27 mouse cellular contexts compared by ENCODE assay signal in the genomic region with DNA sequence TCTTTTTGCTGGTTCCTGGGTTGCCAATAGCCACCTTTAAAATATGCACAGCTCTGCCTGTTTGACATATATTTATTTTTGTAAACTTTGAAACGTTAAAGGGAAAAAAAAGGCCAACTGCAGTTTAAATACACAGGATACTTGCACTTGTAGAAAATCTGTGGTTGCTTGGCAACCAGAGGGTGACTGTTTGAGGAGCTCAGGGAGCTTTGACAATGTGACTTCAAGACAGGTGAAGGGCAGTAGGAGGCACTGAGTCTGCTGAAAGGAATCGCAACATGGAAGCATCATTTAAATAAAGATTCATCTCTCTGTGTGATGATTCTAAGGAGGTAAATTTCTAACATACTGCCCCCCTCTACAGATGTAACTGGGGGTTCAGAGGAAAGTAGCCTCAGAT.
A peak's percentile ranks its signal among the peaks of the same experiment; 100 is the strongest.
DNase-seq lines count a peak whose midpoint lies in the region; ATAC-seq and TF ChIP-seq lines count a peak whose summit lies in the region.
"Had no signal": no experiment of that assay in that cellular context is flagged by ENCODE, and none has a peak within 500 bp of the region (broad histone marks: within the 10 kb centered on the region; RNA-seq: fewer than 3 reads in every experiment).

No protein-coding gene starts in this region.

- H3K27ac ChIP-seq in hindbrain, embryonic 10.5 days, result peak overlapping the region; percentile 24; the same call in 1 of the 2 replicates
- H3K27ac ChIP-seq in hindbrain, embryonic 14.5 days, result no peak overlapping the region
- H3K27ac ChIP-seq in hindbrain, embryonic 16.5 days (ENCODE audit: low read depth, low read length), result no peak overlapping the region
- H3K27ac ChIP-seq in midbrain, postnatal 0 days (ENCODE audit: low read depth, low read length), result no peak overlapping the region
- H3K27ac ChIP-seq: embryonic facial prominence, embryonic 13.5 days; forebrain, embryonic 12.5 days; heart, embryonic 10.5 days; limb, embryonic 13.5 days; liver, embryonic 13.5 days; stomach, postnatal 0 days had no signal

- no peak overlapping the region for H3K9ac ChIP-seq in hindbrain, embryonic 14.5 days
- H3K9ac ChIP-seq in hindbrain, embryonic 16.5 days (ENCODE audit: low read depth, low read length), result no peak overlapping the region
- no peak overlapping the region for H3K9ac ChIP-seq in midbrain, postnatal 0 days (replicated peaks; ENCODE audit: low read length, poor library complexity, severe bottlenecking)
- H3K9ac ChIP-seq: embryonic facial prominence, embryonic 13.5 days; forebrain, embryonic 12.5 days; limb, embryonic 13.5 days; liver, embryonic 13.5 days had no signal

- ATAC-seq in hindbrain, embryonic 14.5 days (ENCODE audit: low FRiP score), result no peak
- peak; percentile 61; the same call in 1 of the 2 replicates for ATAC-seq in hindbrain, embryonic 16.5 days
- no peak for ATAC-seq in midbrain, postnatal 0 days (ENCODE audit: low FRiP score)
- ATAC-seq: intestine, postnatal 0 days; Patski had no signal

- intact Hi-C loops in heart, postnatal 25 days (cut with DNase I), result no loop called here

- DNase-seq in hindbrain, embryonic 10.5 days (ENCODE audit: low spot score), result no peak
- no peak for DNase-seq in hindbrain, embryonic 14.5 days (ENCODE audit: low spot score)
- peak; percentile 48 for DNase-seq in brain, adult 2 months (ENCODE audit: low read depth, low spot score)
- DNase-seq in midbrain, postnatal 0 days (ENCODE audit: low spot score), result peak; percentile 21
- DNase-seq in kidney, adult 8-10 months, result no peak
- DNase-seq in heart, postnatal 25 days (ENCODE audit: low spot score), result no peak
- DNase-seq: adrenal gland, postnatal 10 days; B cell, adult 2 months; cerebellum, adult 9-10 months; gastrocnemius, postnatal 10 days; kidney, postnatal 4 days; layer of hippocampus, adult 9-11 months; liver, embryonic 13.5 days; lung, adult 2 months; lung, postnatal 14 days; thymus, postnatal 14 days had no signal

- H3K9me3 ChIP-seq in hindbrain, embryonic 10.5 days, result no peaks in the 10 kb centered on the region
- H3K9me3 ChIP-seq in hindbrain, embryonic 14.5 days (ENCODE audit: control insufficient read depth, low read length), result no peaks in the 10 kb centered on the region
- no peaks in the 10 kb centered on the region for H3K9me3 ChIP-seq in hindbrain, embryonic 16.5 days (ENCODE audit: control insufficient read depth, low read length)
- no peaks in the 10 kb centered on the region for H3K9me3 ChIP-seq in midbrain, postnatal 0 days (ENCODE audit: low read length)
- H3K9me3 ChIP-seq: embryonic facial prominence, embryonic 13.5 days; forebrain, embryonic 12.5 days; heart, embryonic 10.5 days; limb, embryonic 13.5 days; liver, embryonic 13.5 days had no signal

- H3K36me3 ChIP-seq in hindbrain, embryonic 10.5 days, result no peaks in the 10 kb centered on the region
- H3K36me3 ChIP-seq in hindbrain, embryonic 14.5 days (replicated peaks; ENCODE audit: control insufficient read depth, insufficient read depth), result no peaks in the 10 kb centered on the region
- H3K36me3 ChIP-seq in hindbrain, embryonic 16.5 days (ENCODE audit: control insufficient read depth, insufficient read depth, low read length), result no peaks in the 10 kb centered on the region
- no peaks in the 10 kb centered on the region for H3K36me3 ChIP-seq in midbrain, postnatal 0 days (ENCODE audit: insufficient read depth, low read length)
- H3K36me3 ChIP-seq: embryonic facial prominence, embryonic 13.5 days; forebrain, embryonic 12.5 days; G1E; heart, embryonic 10.5 days; limb, embryonic 13.5 days; liver, embryonic 13.5 days had no signal

- H3K4me3 ChIP-seq in hindbrain, embryonic 10.5 days, result no peak overlapping the region
- H3K4me3 ChIP-seq in hindbrain, embryonic 14.5 days (replicated peaks; ENCODE audit: low read length), result no peak overlapping the region
- H3K4me3 ChIP-seq in hindbrain, embryonic 16.5 days (ENCODE audit: low read length), result no peak overlapping the region
- no peak overlapping the region for H3K4me3 ChIP-seq in midbrain, postnatal 0 days (ENCODE audit: low read depth, low read length)
- H3K4me3 ChIP-seq: embryonic facial prominence, embryonic 13.5 days; erythroblast, embryonic 14.5 days; forebrain, embryonic 12.5 days; heart, embryonic 10.5 days; limb, embryonic 13.5 days; liver, embryonic 13.5 days had no signal

- H3K4me2 ChIP-seq in hindbrain, embryonic 14.5 days (replicated peaks), result no peak overlapping the region
- H3K4me2 ChIP-seq in hindbrain, embryonic 16.5 days (ENCODE audit: low read length), result no peak overlapping the region
- no peak overlapping the region for H3K4me2 ChIP-seq in midbrain, postnatal 0 days (ENCODE audit: low read depth, low read length, poor library complexity, severe bottlenecking)
- H3K4me2 ChIP-seq: embryonic facial prominence, embryonic 13.5 days; forebrain, embryonic 12.5 days; limb, embryonic 13.5 days; liver, embryonic 13.5 days had no signal

- 48% methylated on average over 2 of the region's 2 CpGs for WGBS in hindbrain, embryonic 10.5 days
- WGBS in hindbrain, embryonic 14.5 days, result 20% methylated on average over 2 of the region's 2 CpGs
- 31% methylated on average over 2 of the region's 2 CpGs for WGBS in hindbrain, embryonic 16.5 days
- WGBS in midbrain, postnatal 0 days, result 13% methylated on average over 2 of the region's 2 CpGs

- TF ChIP-seq CTCF in midbrain, postnatal 0 days (IDR thresholded peaks at IDR 0.05), result no peak

- peaks cover 17% of the 10 kb centered on the region for H3K4me1 ChIP-seq in hindbrain, embryonic 10.5 days (replicated peaks)
- H3K4me1 ChIP-seq in hindbrain, embryonic 14.5 days (replicated peaks; ENCODE audit: control insufficient read depth, insufficient read depth, low read length), result no peaks in the 10 kb centered on the region
- no peaks in the 10 kb centered on the region for H3K4me1 ChIP-seq in hindbrain, embryonic 16.5 days (ENCODE audit: control insufficient read depth, insufficient read depth, low read depth, low read length)
- 0 out of 2 replicates have a peak, but pooled peaks cover 3% of the 10 kb centered on the region for H3K4me1 ChIP-seq in midbrain, postnatal 0 days (ENCODE audit: insufficient read depth, low read length)
- H3K4me1 ChIP-seq: heart, embryonic 10.5 days; liver, embryonic 13.5 days had no signal

- H3K27me3 ChIP-seq in hindbrain, embryonic 10.5 days (ENCODE audit: insufficient read depth, poor library complexity, severe bottlenecking), result no peaks in the 10 kb centered on the region
- no peaks in the 10 kb centered on the region for H3K27me3 ChIP-seq in hindbrain, embryonic 14.5 days (ENCODE audit: control insufficient read depth, insufficient read depth, low read length)
- no peaks in the 10 kb centered on the region for H3K27me3 ChIP-seq in hindbrain, embryonic 16.5 days (replicated peaks; ENCODE audit: control insufficient read depth, insufficient read depth, low read length)
- no peaks in the 10 kb centered on the region for H3K27me3 ChIP-seq in midbrain, postnatal 0 days (ENCODE audit: insufficient read depth, low read length)
- H3K27me3 ChIP-seq: CH12.LX; embryonic facial prominence, embryonic 13.5 days; forebrain, embryonic 12.5 days; limb, embryonic 13.5 days; liver, embryonic 13.5 days; Patski had no signal

Comparison
In these comparisons a context has a peak if more than half of its experiments do, and no peak if none do; other contexts are left out.
1. DNase-seq: peak in brain, adult 2 months (single experiment) and midbrain, postnatal 0 days (single experiment); none in hindbrain, embryonic 10.5 days (single experiment), hindbrain, embryonic 14.5 days (single experiment), kidney, adult 8-10 months (0 of 2) and heart, postnatal 25 days (single experiment).